15 mouse cellular contexts compared by ENCODE assay signal in the genomic region with DNA sequence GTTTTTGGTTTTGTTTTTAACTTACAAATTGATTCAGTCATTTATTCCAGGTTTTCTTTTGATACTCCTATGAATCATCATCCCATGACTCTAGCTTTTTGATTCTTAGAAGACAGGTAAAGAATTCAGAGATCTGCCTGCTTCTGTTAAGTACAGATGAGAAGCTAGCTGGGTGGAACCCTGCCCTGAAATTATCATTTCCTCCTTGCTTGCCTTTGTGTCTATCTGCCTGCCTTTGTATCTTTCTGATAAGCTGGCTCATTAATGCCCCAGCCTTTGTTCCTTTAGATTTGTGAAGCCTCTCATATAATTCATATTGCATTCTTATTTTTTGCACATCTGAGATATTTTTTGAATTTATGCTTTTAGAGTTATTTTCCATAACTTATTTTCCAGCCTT.
"Had no signal": no experiment of that assay in that cellular context is flagged by ENCODE, and none has a peak within 500 bp of the region (broad histone marks: within the 10 kb centered on the region; RNA-seq: fewer than 3 reads in every experiment).

No protein-coding gene starts in this region.

- H3K4me3 ChIP-seq: lung, embryonic 15.5 days; megakaryocyte, embryonic 14.5 days; midbrain, embryonic 13.5 days; midbrain, embryonic 15.5 days; neural tube, embryonic 12.5 days; stomach, embryonic 15.5 days had no signal

- DNase-seq: lung, adult 2 months; lung, postnatal 14 days; lung, postnatal 36 days; right cerebral cortex, postnatal 14 days; thymus, adult 2 months; thymus, postnatal 25 days; thymus, postnatal 4 days had no signal

- H3K4me1 ChIP-seq: lung, embryonic 15.5 days; megakaryocyte, embryonic 14.5 days; midbrain, embryonic 13.5 days; midbrain, embryonic 15.5 days; neural tube, embryonic 12.5 days; stomach, embryonic 15.5 days had no signal

- H3K9ac ChIP-seq: lung, embryonic 15.5 days; midbrain, embryonic 13.5 days; midbrain, embryonic 15.5 days; neural tube, embryonic 12.5 days; stomach, embryonic 15.5 days had no signal

- H3K9me3 ChIP-seq: lung, embryonic 15.5 days; megakaryocyte, embryonic 14.5 days; midbrain, embryonic 13.5 days; midbrain, embryonic 15.5 days; neural tube, embryonic 12.5 days; stomach, embryonic 15.5 days had no signal

- H3K36me3 ChIP-seq: lung, embryonic 15.5 days; midbrain, embryonic 13.5 days; midbrain, embryonic 15.5 days; neural tube, embryonic 12.5 days; stomach, embryonic 15.5 days had no signal

- H3K27ac ChIP-seq: lung, embryonic 15.5 days; macrophage; midbrain, embryonic 13.5 days; midbrain, embryonic 15.5 days; neural tube, embryonic 12.5 days; stomach, embryonic 15.5 days; stomach, postnatal 0 days had no signal

- H3K27me3 ChIP-seq: lung, embryonic 15.5 days; megakaryocyte, embryonic 14.5 days; midbrain, embryonic 13.5 days; midbrain, embryonic 15.5 days; neural tube, embryonic 12.5 days; stomach, embryonic 15.5 days had no signal
